Mouse (Mus musculus): ENCODE data around the gene Pknox2. TPM values are rescaled to one million over a fixed set of nuclear protein-coding genes. Genes with fewer than 3 reads are reported as not detected.

The Pknox2 gene
- total RNA-seq, 1 experiment: 1.8 TPM

- DNase-seq (ENCODE audit: low read depth, low spot score): no peak
- Histone ChIP-seq H3K9ac (ENCODE audit: insufficient read depth, low read depth, low read length, poor library complexity, severe bottlenecking) (no peak overlapping the region), H3K27ac (ENCODE audit: insufficient read depth, low read depth, low read length, poor library complexity, severe bottlenecking) (no peak overlapping the region; the same call in 1 of the 2 replicates), H3K4me3 (ENCODE audit: insufficient read depth in 1 of 2, low read depth in 1 of 2, low read length in 2 of 2, poor library complexity in 1 of 2, severe bottlenecking in 1 of 2) (no peak overlapping the region), H3K36me3 (ENCODE audit: control insufficient read depth, insufficient read depth, low read length, poor library complexity, severe bottlenecking) (no peaks in the 10 kb centered on the region), H3K4me1 (ENCODE audit: control insufficient read depth in 2 of 2, insufficient read depth in 2 of 2, low read length in 2 of 2, poor library complexity in 1 of 2) (peaks cover 5 to 12% of the 10 kb centered on the region in 2 experiments; a peak in 3 of 4 replicates), H3K9me3 (ENCODE audit: control insufficient read depth, insufficient read depth, low read depth, low read length) (no peaks in the 10 kb centered on the region)
- in situ Hi-C loops (cut with MboI; ENCODE audit: low sequenced_read_pairs in 2 of 2, unreplicated experiment in 2 of 2): no loop called here
- TF ChIP-seq HCFC1 (IDR thresholded peaks at IDR 0.05; ENCODE audit: borderline replicate concordance, insufficient read depth, low read length) (no peak), ZNF384 (IDR thresholded peaks at IDR 0.05; ENCODE audit: low read depth, low read length) (no peak), MAFK (IDR thresholded peaks at IDR 0.05; ENCODE audit: insufficient read depth, low read depth, low read length) (no peak), CHD2 (IDR thresholded peaks at IDR 0.05; ENCODE audit: low read depth, low read length) (no peak), ZC3H11A (IDR thresholded peaks at IDR 0.05; ENCODE audit: borderline replicate concordance, low read depth, low read length) (no peak)
Measured at GRCm38 (mm10) chr9:37101059-37101940, 45.9 kb downstream of the Pknox2 start.

GRCm38 (mm10) chr9:37099595-37099994, 47.6 kb downstream of the Pknox2 start:
- no peak for TF ChIP-seq ZC3H11A (IDR thresholded peaks at IDR 0.05; ENCODE audit: borderline replicate concordance, low read depth, low read length)
- TF ChIP-seq ZNF384 (IDR thresholded peaks at IDR 0.05; ENCODE audit: low read depth, low read length): no peak
- TF ChIP-seq MAFK (IDR thresholded peaks at IDR 0.05; ENCODE audit: insufficient read depth, low read depth, low read length): no peak
- no peak for TF ChIP-seq HCFC1 (IDR thresholded peaks at IDR 0.05; ENCODE audit: borderline replicate concordance, insufficient read depth, low read length)
- no peak for TF ChIP-seq CHD2 (IDR thresholded peaks at IDR 0.05; ENCODE audit: low read depth, low read length)
- no peak for DNase-seq (ENCODE audit: low read depth, low spot score)
- Histone ChIP-seq H3K27ac (ENCODE audit: insufficient read depth, low read depth, low read length, poor library complexity, severe bottlenecking) (no peak overlapping the region), H3K4me1 (ENCODE audit: control insufficient read depth in 2 of 2, insufficient read depth in 2 of 2, low read length in 2 of 2, poor library complexity in 1 of 2) (peaks cover 4 to 11% of the 10 kb centered on the region in 2 experiments; a peak in 1 of 4 replicates), H3K9ac (ENCODE audit: insufficient read depth, low read depth, low read length, poor library complexity, severe bottlenecking) (no peak overlapping the region), H3K4me3 (ENCODE audit: insufficient read depth in 1 of 2, low read depth in 1 of 2, low read length in 2 of 2, poor library complexity in 1 of 2, severe bottlenecking in 1 of 2) (no peak overlapping the region), H3K9me3 (ENCODE audit: control insufficient read depth, insufficient read depth, low read depth, low read length) (no peaks in the 10 kb centered on the region), H3K36me3 (ENCODE audit: control insufficient read depth, insufficient read depth, low read length, poor library complexity, severe bottlenecking) (no peaks in the 10 kb centered on the region)
- in situ Hi-C loops (cut with MboI; ENCODE audit: low sequenced_read_pairs in 2 of 2, unreplicated experiment in 2 of 2): no loop called here

- in situ Hi-C loops (cut with MboI; ENCODE audit: low sequenced_read_pairs in 2 of 2, unreplicated experiment in 2 of 2): no loop called here
- no peaks in the 10 kb centered on the region for H3K36me3 ChIP-seq (ENCODE audit: control insufficient read depth, insufficient read depth, low read length, poor library complexity, severe bottlenecking)
- DNase-seq (ENCODE audit: low read depth, low spot score): no peak
- no peak overlapping the region for H3K4me3 ChIP-seq (ENCODE audit: insufficient read depth in 1 of 2, low read depth in 1 of 2, low read length in 2 of 2, poor library complexity in 1 of 2, severe bottlenecking in 1 of 2)
- H3K9ac ChIP-seq (ENCODE audit: insufficient read depth, low read depth, low read length, poor library complexity, severe bottlenecking): no peak overlapping the region
- H3K4me1 ChIP-seq (ENCODE audit: control insufficient read depth in 2 of 2, insufficient read depth in 2 of 2, low read length in 2 of 2, poor library complexity in 1 of 2): peaks cover 4 to 7% of the 10 kb centered on the region in 2 experiments; a peak in 1 of 4 replicates
- no peaks in the 10 kb centered on the region for H3K9me3 ChIP-seq (ENCODE audit: control insufficient read depth, insufficient read depth, low read depth, low read length)
- H3K27ac ChIP-seq (ENCODE audit: insufficient read depth, low read depth, low read length, poor library complexity, severe bottlenecking): no peak overlapping the region
- no peak for TF ChIP-seq HCFC1 (IDR thresholded peaks at IDR 0.05; ENCODE audit: borderline replicate concordance, insufficient read depth, low read length)
- TF ChIP-seq ZNF384 (IDR thresholded peaks at IDR 0.05; ENCODE audit: low read depth, low read length): no peak
- TF ChIP-seq MAFK (IDR thresholded peaks at IDR 0.05; ENCODE audit: insufficient read depth, low read depth, low read length): no peak
- no peak for TF ChIP-seq CHD2 (IDR thresholded peaks at IDR 0.05; ENCODE audit: low read depth, low read length)
- no peak for TF ChIP-seq ZC3H11A (IDR thresholded peaks at IDR 0.05; ENCODE audit: borderline replicate concordance, low read depth, low read length)
Measured at GRCm38 (mm10) chr9:37098600-37098999, 48.6 kb downstream of the Pknox2 start.

GRCm38 (mm10) chr9:37094230-37094990, 52.8 kb downstream of the Pknox2 start:
- no peak overlapping the region for H3K9ac ChIP-seq (ENCODE audit: insufficient read depth, low read depth, low read length, poor library complexity, severe bottlenecking)
- TF ChIP-seq CHD2 (IDR thresholded peaks at IDR 0.05; ENCODE audit: low read depth, low read length) (no peak), HCFC1 (IDR thresholded peaks at IDR 0.05; ENCODE audit: borderline replicate concordance, insufficient read depth, low read length) (no peak), ZNF384 (IDR thresholded peaks at IDR 0.05; ENCODE audit: low read depth, low read length) (no peak), MAFK (IDR thresholded peaks at IDR 0.05; ENCODE audit: insufficient read depth, low read depth, low read length) (no peak), ZC3H11A (IDR thresholded peaks at IDR 0.05; ENCODE audit: borderline replicate concordance, low read depth, low read length) (no peak)
- in situ Hi-C loops (cut with MboI; ENCODE audit: low sequenced_read_pairs in 2 of 2, unreplicated experiment in 2 of 2): no loop called here
- no peak overlapping the region for H3K27ac ChIP-seq (ENCODE audit: insufficient read depth, low read depth, low read length, poor library complexity, severe bottlenecking)
- DNase-seq (ENCODE audit: low read depth, low spot score): no peak
- peaks cover 5 to 10% of the 10 kb centered on the region in 2 experiments for H3K4me1 ChIP-seq (ENCODE audit: control insufficient read depth in 2 of 2, insufficient read depth in 2 of 2, low read length in 2 of 2, poor library complexity in 1 of 2)
- H3K4me3 ChIP-seq (ENCODE audit: insufficient read depth in 1 of 2, low read depth in 1 of 2, low read length in 2 of 2, poor library complexity in 1 of 2, severe bottlenecking in 1 of 2): no peak overlapping the region
- H3K36me3 ChIP-seq (ENCODE audit: control insufficient read depth, insufficient read depth, low read length, poor library complexity, severe bottlenecking): no peaks in the 10 kb centered on the region
- H3K9me3 ChIP-seq (ENCODE audit: control insufficient read depth, insufficient read depth, low read depth, low read length): no peaks in the 10 kb centered on the region

Measured in ES-E14 (cell line).